Mouse (Mus musculus) right cerebral cortex, postnatal 14 days (tissue): ENCODE data around the gene Mob3b.

Source experiments
- DNase-seq: peaks from one replicate; pipeline ENCODE4 v3.0.0; 2022

Mob3b gene

DNA sequence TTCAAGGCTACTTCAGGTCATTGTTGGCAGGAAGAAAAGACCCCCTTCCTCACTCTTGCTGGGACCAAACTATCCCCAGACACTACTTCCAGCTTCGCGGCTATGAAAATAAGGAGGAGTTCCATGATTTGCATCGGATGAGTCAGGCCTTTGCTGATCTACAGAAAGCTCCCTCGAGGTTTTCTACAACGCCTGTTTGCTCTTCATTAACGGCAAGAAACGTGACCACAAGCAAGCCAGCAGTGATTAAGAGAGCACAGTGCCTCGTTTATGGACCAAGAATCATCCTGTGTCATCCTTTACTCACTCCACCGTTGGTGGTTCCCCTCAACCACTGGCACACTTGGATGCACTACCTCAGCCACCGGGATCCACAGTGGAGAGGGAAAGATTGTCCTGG lies 11.6 kb downstream of the Mob3b start:
- no peak for DNase-seq

DNA sequence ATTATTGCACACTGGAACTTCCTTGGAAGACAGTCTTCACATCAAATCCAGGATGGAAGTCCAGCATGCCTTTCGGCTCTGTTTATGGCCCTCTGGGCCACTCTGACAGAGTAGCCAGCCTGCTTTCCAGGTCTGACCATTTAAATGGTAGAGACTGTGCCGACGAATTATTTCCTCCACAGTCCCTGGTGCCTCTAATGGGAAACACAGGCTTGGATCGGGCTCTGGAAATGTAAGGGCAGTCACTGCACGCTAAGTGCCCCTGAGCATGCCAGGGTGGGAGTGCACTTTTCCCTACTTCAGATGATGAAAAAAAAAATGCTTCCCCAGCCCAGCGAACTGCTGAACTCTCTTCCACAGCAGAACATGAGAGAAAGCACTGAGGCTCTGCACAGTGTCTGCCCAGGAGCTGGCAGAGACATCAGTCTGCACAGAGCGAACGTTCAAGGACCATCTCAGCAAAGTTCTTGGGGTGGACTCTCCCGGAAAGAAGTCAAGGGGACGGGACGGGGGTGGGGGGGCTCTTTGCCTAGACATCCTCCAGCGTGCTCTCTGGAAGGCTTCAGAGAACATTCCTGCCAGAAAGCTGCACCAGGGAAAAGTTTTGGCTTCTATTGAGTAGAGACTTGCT lies 13.7 kb downstream of the Mob3b start:
- no peak for DNase-seq

DNA sequence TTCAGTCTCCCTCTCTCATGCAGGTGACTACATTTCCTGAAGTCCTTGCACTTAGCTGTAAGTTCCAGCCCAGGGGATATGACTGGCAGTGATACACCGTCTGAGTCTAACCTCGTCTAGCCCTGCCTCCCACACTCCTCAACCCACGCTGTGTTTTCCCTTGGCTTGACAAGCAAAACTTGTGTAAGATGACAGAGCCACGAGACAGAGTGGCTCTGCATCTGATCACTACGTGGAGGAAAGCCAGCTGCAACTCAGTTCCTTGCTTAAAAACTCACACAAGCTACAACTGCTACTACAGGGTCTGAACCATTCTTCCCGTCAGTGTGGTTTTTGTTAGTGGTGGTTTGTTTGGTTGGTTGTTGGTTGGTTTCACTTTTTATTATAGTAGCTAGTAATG lies 17.0 kb downstream of the Mob3b start:
- DNase-seq: no peak

DNA sequence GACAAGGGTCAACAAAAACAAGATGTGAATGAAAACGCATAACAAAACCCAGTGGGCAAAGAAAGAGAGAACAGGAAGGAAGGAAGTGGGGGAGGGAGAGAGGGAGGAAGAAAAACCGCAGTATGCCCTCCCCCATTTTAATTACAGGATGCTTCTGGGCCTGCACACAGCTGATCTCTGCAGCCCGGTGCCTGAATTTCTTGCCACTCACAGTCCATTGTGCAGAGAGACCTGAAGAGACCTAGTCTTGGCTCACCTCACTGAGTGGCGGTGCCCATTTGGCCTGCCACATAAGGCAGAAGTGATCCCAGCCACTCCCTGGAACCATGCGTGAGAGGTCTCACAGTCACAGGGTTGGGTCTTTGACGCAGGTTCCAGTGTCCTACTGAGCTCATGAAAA lies 19.2 kb downstream of the Mob3b start:
- DNase-seq: no peak

DNA sequence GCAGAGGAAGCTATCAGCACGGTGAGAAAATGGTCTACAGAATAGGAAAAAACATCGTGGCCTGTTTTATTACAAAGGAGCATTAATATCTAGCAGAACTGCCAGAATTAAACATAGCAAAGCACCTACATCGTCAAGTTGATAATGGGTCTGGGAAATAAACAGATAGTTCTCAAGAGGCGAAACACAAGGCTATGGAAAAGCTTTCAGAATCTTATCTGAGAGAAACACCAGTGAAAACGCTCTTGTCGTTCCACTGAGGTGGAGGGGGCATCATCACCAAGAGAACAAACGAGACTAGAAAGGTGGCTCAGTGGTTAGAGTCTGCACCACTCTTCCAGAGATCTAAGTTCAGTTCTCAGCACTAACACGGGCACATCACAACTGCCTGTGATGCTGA lies 20.3 kb downstream of the Mob3b start:
- DNase-seq: no peak

DNA sequence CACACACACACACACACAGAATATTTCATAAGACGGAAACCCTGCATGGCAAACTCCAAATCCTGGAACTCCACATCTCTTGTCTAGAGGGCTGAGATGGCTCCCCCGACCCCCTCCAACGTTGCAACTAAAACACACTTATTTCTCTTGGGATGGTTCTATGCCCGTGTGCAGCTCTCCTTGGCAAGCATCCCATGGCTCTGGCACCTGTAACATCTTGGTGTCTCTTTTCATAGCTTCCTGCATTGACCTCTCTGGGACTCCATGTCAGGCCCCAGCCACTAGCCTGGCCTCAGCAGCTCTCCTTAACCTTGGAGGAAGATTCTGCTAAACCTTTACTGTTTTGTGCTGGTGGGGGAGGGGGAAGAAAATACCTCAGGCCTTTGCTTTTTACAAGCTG lies 21.5 kb downstream of the Mob3b start:
- DNase-seq: no peak

DNA sequence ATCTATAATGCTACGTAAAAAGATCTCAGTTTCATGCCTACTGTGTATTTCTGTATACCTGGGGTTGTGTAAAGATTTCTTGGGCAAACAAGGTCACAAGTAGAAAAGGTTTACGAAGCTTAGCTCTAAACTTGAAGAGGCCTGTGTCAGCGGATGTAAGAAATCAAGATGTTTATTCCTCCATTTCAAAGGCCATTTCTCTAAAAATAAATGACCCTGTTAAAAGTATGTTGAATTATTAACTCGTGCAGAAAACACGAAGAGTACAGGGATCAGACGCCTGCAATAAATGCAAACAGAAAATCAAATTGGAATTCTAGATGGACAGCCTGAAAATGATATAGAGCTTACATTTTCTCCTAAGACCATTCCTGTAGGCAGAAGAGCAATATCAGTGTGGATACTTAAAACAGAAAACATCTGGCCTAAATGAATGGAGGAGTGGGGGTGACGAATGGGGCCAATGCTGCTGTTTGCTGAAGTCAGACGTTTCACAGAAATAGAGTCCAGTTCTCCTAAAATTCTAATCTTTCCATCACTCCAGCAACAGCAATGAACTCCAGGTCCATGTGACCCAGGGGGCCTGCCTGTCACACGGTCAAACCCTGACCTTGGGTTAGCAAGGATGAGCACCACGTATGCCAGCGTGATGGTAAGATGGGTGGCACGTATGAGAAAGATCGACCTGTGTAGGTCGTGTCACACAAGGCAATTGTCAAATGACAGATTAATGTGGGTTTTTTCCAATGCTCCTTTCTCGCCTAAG lies 22.3 kb downstream of the Mob3b start:
- no peak for DNase-seq

DNA sequence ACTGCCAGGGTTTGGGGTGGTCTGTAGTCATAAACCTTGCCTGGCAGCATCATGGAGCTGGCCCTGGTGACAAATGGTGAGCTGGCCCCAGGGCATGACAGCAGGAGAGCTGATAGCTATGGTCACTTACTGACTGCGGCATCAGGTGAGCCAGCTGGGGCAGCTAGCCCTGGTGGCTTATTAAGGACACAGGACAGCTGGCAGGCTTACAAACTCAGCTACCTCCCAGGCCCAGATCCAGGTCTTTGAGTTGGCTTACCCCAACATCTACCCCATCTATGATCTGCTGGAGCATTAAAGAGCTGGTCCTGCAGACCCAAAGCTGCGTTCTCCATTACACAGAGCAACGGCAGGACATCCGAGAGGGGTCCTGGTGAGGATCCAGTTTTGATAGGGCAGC lies 23.9 kb downstream of the Mob3b start:
- no peak for DNase-seq

DNA sequence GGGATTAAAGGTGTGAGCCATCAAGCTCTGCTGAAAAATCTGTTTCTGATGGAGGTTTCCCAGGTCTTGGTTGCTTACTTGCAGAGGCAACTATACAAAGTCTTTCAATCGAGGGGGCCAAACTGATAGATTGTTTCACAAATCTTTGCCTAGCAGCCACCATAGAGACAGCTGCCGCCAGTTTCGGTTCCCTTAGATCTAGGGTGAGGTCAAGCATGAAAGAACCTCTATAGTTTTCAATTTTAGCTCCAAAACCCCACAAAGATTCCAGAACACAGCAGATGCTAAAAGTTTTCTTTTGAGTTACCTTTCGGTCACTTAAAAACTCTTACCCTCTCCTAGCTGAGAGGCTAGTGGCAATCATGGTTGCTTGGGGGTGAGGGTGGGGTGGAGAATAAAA lies 25.7 kb downstream of the Mob3b start:
- no peak for DNase-seq

DNA sequence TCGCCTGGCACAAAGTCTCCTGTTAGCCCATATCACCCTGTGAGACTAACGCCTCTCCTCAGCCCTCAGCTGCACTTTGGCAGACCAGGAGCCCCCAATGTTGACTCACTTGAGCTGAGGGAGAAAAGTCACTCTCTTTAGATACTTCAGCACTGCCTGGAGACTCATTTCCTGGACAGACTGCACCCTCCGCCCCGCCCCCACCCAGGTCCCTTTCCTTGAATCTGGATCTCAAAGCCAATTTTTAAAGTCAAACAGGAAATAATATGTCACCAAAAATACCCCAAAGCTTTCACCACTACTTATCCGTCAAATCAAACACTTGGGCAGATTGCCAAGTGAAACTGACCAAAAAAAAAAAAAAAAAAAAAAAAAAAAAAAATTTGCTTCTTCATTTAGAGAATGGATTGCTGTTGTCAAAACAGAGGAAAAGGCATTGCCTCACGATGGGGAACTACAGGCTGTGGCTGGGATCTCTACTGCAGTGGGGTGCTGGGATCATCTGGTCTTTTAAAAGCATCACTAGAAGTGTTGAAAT lies 26.8 kb downstream of the Mob3b start:
- no peak for DNase-seq

DNA sequence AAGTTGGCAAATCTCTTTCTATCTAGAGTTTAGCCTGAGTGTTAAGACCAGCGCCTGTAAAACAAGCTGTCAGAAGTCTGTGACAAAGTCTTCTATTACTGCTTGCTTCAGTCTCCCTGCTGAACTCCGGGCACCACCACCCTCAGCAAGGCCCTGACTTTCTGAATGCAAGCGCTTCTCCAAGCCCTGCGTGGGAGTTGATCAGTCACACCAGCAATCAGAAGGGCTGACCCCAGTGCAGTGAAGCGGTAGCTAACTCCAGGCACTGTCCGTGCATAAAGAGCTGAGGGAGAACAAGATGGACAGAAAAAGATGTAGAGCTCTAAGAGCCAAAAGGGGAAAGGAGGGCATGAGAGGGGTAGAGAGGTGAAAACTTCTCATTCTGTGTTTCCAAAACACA lies 29.5 kb downstream of the Mob3b start:
- no peak for DNase-seq

DNA sequence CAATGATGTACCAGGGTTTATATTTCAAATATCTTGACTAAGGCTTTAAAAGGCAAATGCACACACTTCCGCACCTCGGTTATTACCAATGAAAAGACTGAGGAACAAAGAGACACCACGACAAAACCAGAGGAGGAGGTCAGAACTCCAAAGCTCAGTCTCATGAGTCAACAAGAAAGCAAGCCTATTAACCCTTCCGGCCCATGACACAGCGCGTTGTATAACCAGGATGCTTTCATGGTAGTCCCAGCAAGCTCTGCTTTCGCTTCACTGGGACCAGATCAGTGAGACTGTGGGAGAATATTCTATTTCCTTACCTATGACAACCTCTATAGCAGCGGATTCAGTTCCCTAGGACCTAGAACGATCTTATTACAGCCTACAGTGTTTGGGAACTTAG lies 30.5 kb downstream of the Mob3b start:
- no peak for DNase-seq

DNA sequence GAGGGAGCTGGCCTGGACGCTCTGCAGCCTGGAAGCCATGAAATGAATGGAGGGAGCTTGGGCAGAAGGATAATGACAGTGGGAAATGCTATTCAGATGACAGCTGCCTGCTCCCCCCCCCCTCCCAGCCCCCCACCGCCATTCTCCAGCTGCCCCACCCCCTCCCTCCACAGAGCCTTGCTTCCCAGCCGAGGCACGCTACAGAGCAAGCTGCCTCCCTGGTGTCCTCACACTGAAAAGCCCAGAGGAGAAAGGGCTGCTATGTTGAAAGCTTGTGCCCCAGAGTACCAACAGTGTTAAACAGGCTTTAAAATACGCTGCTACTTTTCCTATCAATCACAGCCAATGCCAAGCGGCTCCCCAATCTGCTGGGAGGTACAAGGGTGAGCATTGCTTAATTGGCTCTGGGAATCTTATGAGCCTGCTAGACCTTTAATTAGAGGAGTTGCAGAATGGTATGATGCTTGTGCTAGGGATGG lies 31.9 kb downstream of the Mob3b start:
- no peak for DNase-seq

DNA sequence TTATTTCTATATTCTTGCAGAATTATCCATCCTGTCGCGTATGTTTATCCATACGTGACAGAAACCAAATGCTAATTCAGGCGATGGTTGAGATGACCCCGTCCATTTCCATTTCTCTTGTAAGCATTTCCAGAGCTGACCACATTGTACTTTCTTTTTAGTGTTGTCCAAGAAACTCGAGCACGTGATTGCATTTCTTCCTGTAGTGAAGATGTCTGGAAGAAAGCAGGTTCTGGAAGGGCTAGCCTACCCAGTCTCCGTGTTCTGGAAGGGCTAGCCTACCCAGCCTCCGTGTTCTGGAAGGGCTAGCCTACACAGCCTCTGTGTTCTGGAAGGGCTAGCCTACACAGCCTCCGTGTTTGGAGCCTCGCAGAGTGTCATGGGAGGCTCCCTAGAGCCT lies 33.3 kb downstream of the Mob3b start:
- no peak for DNase-seq

DNA sequence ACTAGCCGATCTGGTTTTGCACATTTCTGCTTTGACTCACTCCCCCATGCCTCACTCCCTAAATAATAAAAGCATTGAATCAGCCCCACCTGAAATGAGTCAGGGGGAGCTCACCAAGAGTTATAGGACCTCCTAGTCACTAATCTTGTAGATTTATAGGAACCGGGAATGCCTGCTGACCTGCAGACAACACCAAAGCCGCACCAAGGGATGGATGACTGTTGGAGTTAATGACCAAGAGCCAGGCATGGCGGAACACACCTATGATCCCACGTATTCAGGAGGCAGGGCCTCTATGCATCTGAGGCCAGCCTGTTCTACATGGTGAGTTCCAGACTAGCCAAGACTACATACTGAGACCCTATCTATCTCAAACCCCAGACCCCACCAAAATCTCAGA lies 34.2 kb downstream of the Mob3b start:
- DNase-seq: no peak

DNA sequence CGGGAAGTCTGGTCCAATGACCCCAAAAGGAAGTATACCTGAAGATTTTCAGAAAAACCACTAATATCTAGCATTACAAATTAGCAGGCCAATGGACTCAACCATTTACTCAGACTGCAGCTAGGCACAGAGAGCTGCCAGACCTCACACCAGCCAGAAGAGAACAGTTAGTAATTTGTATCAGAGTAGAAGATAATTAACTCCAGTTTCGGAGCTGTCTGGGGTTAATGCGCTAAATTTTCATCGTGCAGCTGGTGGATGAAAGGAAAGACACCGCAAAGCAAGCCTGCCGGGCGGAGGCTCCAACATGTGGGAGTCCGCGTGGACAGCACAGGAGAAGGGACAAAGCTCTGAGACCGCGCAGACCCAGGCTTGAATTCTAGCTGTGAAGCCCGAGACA lies 36.2 kb downstream of the Mob3b start:
- no peak for DNase-seq

DNA sequence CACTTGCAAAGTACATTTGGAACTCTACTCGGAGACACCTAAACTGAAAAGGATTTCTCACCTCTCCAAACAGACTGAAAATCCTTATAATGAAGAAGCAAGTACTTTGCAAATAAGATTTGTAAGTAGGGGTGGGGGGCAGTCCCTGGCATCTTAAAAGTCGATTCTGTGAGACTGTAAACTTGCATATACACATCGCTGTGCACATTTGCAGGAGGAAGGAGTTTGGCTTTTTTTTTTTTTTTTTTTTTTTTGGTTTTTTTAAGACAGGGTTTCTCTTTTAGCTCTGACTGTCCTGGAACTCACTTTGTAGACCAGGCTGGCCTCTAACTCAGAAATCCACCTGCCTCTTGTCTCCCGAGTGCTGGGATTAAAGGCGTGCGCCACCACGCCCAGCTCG lies 36.7 kb downstream of the Mob3b start:
- no peak for DNase-seq

DNA sequence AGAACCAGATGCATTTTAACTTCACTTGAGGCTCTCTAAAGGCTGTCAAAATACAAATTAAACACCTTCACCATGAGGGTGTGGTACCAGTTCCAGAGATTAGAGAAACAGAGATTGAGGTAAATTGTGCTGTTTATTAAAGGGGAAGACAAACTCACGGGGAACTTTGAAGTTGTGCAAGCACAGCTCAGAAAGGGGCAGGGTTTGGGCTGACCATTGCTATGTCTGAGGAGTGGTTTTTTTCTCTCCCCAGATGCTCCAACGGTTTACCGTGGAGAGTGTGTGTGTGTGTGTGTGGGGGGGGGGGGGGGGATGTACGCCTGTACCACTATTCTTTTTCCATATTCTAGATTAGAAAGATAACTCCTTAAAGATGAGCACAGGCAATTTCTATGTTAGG lies 37.1 kb downstream of the Mob3b start:
- DNase-seq: no peak

DNA sequence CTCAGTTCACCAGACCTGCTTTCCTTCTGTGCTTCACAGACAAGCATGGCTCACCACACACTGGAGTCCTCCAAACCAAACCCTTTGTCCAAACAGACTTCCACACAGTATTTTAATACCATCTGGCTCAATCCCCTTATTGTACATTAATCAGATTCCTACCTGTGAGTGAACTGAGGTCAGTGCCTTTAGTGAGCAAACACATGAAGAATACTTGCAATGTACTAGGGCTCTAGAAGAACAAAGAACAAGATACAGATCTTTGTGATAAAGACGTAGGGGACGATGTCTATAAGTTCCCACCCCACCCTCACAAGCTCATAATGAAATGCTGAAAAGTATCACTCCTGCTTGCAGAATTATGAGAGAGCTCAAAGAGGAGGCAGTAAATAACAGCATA lies 38.4 kb downstream of the Mob3b start:
- no peak for DNase-seq

DNA sequence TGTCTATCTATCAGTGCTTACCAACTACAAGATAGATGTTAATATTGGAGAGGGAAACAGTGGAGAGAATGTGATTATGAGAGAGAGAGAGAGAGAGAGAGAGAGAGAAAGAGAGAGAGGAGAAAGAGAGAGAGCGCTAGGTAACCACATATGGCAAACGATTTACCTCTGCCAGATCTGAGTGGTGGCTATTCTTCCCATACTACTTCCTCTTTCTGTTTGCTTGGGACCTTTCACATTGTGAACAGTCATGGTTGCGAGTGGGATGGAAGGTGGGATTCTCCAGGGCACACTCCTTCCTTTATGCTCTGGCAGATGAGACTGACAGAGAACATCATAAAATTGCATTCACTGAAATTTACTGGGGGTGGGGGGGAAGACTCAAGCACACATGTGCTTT lies 40.1 kb downstream of the Mob3b start:
- no peak for DNase-seq

DNA sequence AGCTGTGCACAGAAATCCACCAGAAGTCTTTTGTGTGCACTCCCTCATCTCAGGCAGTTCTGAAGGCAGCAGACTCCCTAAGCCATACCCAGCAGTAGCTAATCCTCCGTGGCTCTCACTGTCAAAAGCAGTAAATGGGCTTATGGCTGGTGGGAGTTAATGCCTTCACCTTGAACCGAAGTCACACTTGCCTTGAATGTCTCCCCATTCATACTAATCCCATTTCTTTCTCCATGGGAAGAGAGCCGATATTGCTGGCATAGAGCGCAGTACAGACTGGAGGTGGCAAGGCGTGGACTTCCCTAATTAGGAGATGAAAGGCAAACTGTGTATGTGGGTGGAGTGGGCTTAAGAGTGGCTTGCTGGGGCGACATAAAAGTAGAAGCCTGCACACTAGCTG lies 41.4 kb downstream of the Mob3b start:
- no peak for DNase-seq

DNA sequence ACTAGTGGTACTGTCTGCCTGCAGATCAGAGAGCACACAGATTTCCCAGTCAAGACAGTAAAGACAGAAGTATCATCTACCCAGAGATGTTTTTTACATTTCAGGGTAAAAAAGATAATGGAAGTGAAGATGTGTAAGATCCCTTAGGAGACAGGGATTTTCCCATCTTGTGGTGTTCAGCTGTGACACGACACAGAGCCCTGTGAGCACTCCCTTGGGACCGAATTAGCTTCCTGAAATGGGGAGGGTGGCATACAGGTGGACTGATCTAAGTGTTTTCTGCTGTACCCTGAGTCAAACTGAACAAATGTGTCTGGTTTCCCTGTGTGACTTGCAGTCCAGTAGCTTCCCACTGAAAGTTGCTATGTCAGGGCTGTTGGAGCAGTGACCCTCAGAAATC lies 42.3 kb downstream of the Mob3b start:
- no peak for DNase-seq

DNA sequence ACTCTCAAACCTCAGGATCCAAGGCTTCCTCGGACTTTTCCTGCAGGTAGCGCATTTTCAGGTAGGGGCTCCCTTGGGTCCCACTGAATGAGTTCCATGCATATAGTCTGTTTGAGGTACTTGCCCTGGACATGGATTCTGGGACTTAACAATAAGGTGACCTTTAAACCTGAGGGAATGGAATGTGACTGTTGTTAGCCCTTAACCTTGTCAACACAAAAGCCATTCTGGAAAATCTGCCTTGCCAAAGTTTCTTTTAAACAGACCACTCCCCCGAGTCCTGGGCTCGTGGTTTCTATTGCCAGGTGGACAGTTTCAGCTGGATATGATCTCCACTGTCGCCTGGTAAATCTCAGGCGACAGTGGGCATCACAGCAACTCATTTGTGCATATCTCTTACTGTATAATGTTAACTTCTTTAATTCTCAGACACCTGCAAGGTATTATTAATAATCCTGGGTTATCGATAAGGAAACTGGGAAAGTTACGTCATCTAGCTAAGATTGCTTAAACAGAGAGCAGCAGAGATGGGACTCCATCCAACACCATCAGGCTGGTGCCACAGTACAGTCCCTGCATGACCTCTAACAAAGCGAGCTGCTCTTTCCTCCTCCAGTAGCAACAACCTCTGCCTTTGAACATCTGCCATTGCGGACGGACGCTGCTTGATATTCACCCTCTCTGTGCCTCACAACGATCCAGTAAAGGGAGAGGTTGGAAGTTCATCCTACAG lies 43.6 kb downstream of the Mob3b start:
- DNase-seq: no peak

DNA sequence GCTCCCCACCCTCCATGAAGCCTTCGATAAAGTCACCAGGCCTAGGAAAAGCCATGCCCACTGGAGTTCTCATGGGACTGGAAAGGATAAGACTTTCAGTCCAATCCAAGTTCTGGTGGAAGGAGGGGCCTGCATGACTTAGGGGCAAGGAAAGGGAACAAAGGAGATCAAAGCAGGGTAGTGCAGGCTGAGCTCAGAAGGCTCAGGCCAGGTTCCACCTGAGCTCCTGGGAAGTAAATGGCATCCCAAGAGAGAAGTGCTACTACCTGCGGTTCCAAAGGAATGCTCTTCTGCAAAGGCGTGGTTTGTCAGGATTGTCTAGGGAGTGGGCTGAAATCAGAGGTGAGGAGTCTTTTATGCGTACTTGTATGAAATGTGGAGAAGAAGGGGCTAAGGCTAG lies 44.8 kb downstream of the Mob3b start:
- DNase-seq: no peak
